Mouse (Mus musculus) liver, postnatal 0 days (tissue): ENCODE results near the gene Ubash3b.

ENCODE experiments used
- CTCF ChIP-seq: sonication (generic); IDR thresholded peaks from 2 replicates; pipeline ENCODE4 v1.5.1; 2016; ENCODE audit warnings: antibody characterized with exemption, low read depth
- EP300 ChIP-seq: IDR thresholded peaks from 2 replicates; pipeline ENCODE4 v1.6.1; 2016; ENCODE audit warnings: antibody characterized with exemption, low read depth, mild to moderate bottlenecking

DNA sequence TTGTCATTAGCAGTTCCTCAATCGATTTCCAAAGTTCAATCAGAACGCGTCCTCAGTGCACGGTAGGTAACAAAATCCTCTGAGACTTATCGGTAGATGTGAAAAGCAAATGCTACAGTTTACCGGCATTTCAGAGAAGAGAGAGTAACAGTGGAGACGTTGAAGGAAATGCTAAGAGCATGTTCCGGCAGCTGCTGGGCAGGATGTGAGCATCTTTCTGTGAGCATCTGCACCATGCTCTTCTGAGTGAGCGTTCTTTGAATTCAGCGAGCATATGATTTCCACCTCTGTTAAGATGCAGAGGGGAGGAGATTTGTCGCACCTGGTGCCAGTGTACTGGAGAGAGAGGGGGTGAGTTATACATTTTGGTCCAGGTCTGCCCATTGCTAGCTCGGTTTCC, 45.4 kb downstream of the Ubash3b start:
- TF ChIP-seq CTCF = no peak
- no peak for TF ChIP-seq EP300
